Mouse (Mus musculus): ENCODE data around the gene Ninj2.

Gene Ninj2

DNA sequence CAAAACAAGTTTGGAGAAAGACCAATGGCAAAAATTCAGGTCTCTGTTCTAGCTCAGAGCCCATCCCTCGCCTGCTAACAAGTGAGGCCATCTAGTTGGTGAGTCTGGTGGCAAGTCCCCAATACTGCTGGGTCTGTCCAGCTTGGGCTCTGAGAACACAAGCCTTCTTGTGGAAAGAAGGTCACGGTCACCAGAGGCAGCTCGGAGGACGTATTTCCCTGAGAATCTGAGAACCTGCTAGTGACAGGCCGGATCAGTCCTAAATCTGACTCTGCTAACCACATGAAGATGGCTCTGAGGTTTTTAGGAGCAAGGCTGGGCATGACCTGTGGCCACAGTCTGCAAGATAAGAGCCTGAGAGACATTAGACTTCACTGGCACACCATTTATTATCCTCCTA lies 153.5 kb downstream of the Ninj2 start:
- Histone ChIP-seq H3K27me3 (ENCODE audit: control insufficient read depth, insufficient read depth, low read length, poor library complexity, severe bottlenecking) (no peaks in the 10 kb centered on the region), H3K36me3 (ENCODE audit: control insufficient read depth, insufficient read depth, low read length, poor library complexity, severe bottlenecking) (no peaks in the 10 kb centered on the region)
- no peak for DNase-seq (ENCODE audit: low read depth, low spot score)

DNA sequence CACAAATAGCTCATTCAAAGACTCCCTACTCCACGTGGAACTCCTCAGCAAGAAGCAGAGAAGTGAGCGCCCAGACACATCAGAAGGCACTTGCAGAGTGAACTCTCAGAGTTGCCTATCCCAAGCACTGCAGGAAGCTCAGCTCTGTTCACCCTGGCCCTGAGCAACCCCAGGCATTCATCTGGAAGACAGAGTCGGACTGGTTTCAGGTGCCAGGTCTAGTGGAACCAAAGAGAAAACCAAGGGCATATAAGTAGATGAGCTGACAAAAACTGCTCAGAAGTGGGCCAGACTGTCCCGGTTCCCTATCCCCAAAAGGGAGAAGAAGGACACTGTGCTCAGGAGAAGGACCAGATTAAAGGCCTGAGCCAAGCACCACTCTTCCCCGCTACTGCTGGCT lies 156.7 kb downstream of the Ninj2 start:
- Histone ChIP-seq H3K36me3 (ENCODE audit: control insufficient read depth, insufficient read depth, low read length, poor library complexity, severe bottlenecking) (no peaks in the 10 kb centered on the region), H3K27me3 (ENCODE audit: control insufficient read depth, insufficient read depth, low read length, poor library complexity, severe bottlenecking) (no peaks in the 10 kb centered on the region)
- no peak for DNase-seq (ENCODE audit: low read depth, low spot score)

Measured in splenic B cell, adult 2 months (primary cell).